Mouse (Mus musculus): ENCODE results near the gene Phkg2. TPM values are rescaled to one million over a fixed set of nuclear protein-coding genes. Genes with fewer than 3 reads are reported as not detected.

The Phkg2 gene
- polyA plus RNA-seq, 1 experiment from 2014 or later, result 60.5 TPM

DNA sequence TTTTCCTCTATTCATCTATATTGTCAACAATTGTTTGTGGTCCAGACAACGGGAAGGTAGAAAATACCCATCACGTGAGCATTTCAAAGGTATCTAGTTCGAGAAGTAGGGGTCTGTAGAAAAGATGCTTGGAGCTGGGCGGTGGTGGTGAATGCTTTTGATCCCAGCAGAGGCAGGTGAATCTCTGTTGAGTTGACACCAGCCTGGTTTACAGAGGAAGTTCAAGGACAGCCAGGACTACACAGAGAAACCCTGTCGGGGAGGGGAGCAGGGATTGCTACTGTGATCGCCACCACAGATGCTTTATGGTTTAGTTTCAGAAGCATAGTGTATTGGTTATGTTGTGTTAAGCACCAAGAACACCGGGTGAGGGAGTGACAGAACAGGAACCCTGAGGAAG is 975 bp downstream of the Phkg2 start:
- peak overlapping the region; percentile 76 for H3K4me2 ChIP-seq (ENCODE audit: low read depth, low read length, severe bottlenecking)
- ATAC-seq (replicated peaks; ENCODE audit: low FRiP score), result no peak
- WGBS, result 24% methylated on average over 7 of the region's 7 CpGs

DNA sequence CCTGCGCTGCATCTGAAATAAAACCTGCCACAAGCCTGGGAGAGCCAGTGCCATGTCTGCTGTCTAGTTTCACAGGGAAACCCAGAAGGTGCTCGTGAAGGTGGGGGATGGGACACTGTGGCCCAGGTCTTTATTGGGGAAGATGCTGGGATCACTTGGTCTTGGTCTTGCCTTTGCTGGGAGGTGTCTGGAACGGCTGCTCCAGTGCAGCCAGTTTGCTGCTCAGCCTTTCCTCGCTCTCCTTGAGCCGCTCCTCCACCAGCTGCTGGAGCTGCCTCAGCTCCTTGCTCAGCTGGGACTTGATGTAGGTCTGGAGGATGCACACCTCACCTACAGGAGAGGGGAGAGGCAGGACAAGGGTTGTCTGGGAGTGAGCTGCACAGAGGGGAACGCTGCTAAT is 10.1 kb downstream of the Phkg2 start:
- H3K4me3 ChIP-seq (ENCODE audit: low read depth, low read length), result no peak overlapping the region

More for the DNA sequence above, 975 bp downstream of the Phkg2 start:
- DNase-seq (ENCODE audit: low spot score), result no peak
- no peaks in the 10 kb centered on the region for H3K27me3 ChIP-seq (ENCODE audit: control insufficient read depth, insufficient read depth, low read length)
- peaks cover 9% of the 10 kb centered on the region for H3K4me1 ChIP-seq (replicated peaks; ENCODE audit: control insufficient read depth, insufficient read depth, low read length)
- H3K27ac ChIP-seq (ENCODE audit: low read depth, low read length), result no peak overlapping the region
- peak overlapping the region; percentile 56 for H3K4me3 ChIP-seq (ENCODE audit: low read depth, low read length)
- no peaks in the 10 kb centered on the region for H3K9me3 ChIP-seq (ENCODE audit: control insufficient read depth, low read length)
- peak overlapping the region; percentile 80 for H3K9ac ChIP-seq (ENCODE audit: low read length)
- peaks cover 3% of the 10 kb centered on the region; the same call in 1 of the 2 replicates for H3K36me3 ChIP-seq (ENCODE audit: control insufficient read depth, insufficient read depth, low read length)

DNA sequence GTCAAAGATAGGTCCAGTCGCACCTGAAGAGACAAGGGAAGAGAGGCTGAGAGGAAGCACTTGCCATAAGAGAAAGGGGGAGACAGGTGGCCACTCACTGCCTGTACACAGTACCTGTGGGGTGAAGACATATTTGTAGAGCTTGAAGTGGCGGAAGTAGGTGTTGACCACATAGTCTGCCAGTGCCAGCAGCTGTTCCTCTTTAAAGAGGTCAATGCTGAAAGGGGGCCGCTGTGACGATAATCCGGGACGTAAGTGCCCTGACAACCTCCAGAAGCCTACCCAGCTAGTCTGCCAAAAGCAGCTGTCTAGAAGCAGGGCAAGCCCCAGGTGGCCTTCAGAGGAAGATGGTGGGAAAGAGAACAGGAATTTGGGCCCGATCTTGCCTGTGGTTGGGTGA is 11.9 kb downstream of the Phkg2 start:
- H3K27me3 ChIP-seq (ENCODE audit: control insufficient read depth, insufficient read depth, low read length), result no peaks in the 10 kb centered on the region
- H3K27ac ChIP-seq (ENCODE audit: low read depth, low read length), result no peak overlapping the region
- peaks cover 8% of the 10 kb centered on the region for H3K4me1 ChIP-seq (replicated peaks; ENCODE audit: control insufficient read depth, insufficient read depth, low read length)
- no peak overlapping the region for H3K4me3 ChIP-seq (ENCODE audit: low read depth, low read length)
- no peaks in the 10 kb centered on the region for H3K9me3 ChIP-seq (ENCODE audit: control insufficient read depth, low read length)
- H3K36me3 ChIP-seq (ENCODE audit: control insufficient read depth, insufficient read depth, low read length), result peaks cover 5% of the 10 kb centered on the region; the same call in 1 of the 2 replicates
- 92% methylated on average over 7 of the region's 7 CpGs for WGBS
- ATAC-seq (replicated peaks; ENCODE audit: low FRiP score), result no peak
- no peak overlapping the region for H3K4me2 ChIP-seq (ENCODE audit: low read depth, low read length, severe bottlenecking)
- no peak overlapping the region for H3K9ac ChIP-seq (ENCODE audit: low read length)
- no peak for DNase-seq (ENCODE audit: low spot score)

More for the DNA sequence above, 10.1 kb downstream of the Phkg2 start:
- DNase-seq (ENCODE audit: low spot score), result peak; percentile 51
- no peak overlapping the region for H3K9ac ChIP-seq (ENCODE audit: low read length)
- H3K4me1 ChIP-seq (replicated peaks; ENCODE audit: control insufficient read depth, insufficient read depth, low read length), result peaks cover 5% of the 10 kb centered on the region
- no peaks in the 10 kb centered on the region for H3K9me3 ChIP-seq (ENCODE audit: control insufficient read depth, low read length)
- WGBS, result 94% methylated on average over 6 of the region's 6 CpGs
- no peak overlapping the region for H3K4me2 ChIP-seq (ENCODE audit: low read depth, low read length, severe bottlenecking)
- no peak overlapping the region for H3K27ac ChIP-seq (ENCODE audit: low read depth, low read length)
- no peaks in the 10 kb centered on the region for H3K27me3 ChIP-seq (ENCODE audit: control insufficient read depth, insufficient read depth, low read length)
- no peak for ATAC-seq (replicated peaks; ENCODE audit: low FRiP score)
- peaks cover 7% of the 10 kb centered on the region; the same call in 1 of the 2 replicates for H3K36me3 ChIP-seq (ENCODE audit: control insufficient read depth, insufficient read depth, low read length)

DNA sequence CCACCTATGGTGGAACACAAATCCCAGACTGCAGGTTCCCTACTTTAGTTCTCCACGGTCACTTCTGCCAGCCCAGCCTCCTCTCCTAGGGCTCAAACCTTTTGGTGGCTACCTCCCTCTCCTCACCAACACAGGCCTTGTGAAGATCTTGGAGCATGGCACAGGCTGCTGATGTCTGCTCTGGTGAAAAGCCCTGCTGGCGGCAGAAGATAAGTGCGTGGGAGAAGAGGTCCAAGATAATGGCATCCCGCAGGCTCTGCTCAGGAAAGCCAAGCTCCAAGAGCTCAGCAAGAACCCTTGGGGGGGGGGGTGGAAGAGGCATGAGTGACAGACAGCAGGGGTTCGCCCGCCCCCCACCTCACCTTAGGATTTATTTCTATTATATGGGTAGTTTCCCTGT is 13.0 kb downstream of the Phkg2 start:
- no peak overlapping the region for H3K9ac ChIP-seq (ENCODE audit: low read length)
- WGBS, result 93% methylated on average over 6 of the region's 6 CpGs
- no peak overlapping the region for H3K27ac ChIP-seq (ENCODE audit: low read depth, low read length)
- DNase-seq (ENCODE audit: low spot score), result peak; percentile 46
- peaks cover 5% of the 10 kb centered on the region; the same call in 1 of the 2 replicates for H3K36me3 ChIP-seq (ENCODE audit: control insufficient read depth, insufficient read depth, low read length)
- no peaks in the 10 kb centered on the region for H3K27me3 ChIP-seq (ENCODE audit: control insufficient read depth, insufficient read depth, low read length)
- no peak overlapping the region for H3K4me3 ChIP-seq (ENCODE audit: low read depth, low read length)
- H3K9me3 ChIP-seq (ENCODE audit: control insufficient read depth, low read length), result no peaks in the 10 kb centered on the region
- ATAC-seq (replicated peaks; ENCODE audit: low FRiP score), result no peak
- no peak overlapping the region for H3K4me2 ChIP-seq (ENCODE audit: low read depth, low read length, severe bottlenecking)
- H3K4me1 ChIP-seq (replicated peaks; ENCODE audit: control insufficient read depth, insufficient read depth, low read length), result peaks cover 8% of the 10 kb centered on the region

DNA sequence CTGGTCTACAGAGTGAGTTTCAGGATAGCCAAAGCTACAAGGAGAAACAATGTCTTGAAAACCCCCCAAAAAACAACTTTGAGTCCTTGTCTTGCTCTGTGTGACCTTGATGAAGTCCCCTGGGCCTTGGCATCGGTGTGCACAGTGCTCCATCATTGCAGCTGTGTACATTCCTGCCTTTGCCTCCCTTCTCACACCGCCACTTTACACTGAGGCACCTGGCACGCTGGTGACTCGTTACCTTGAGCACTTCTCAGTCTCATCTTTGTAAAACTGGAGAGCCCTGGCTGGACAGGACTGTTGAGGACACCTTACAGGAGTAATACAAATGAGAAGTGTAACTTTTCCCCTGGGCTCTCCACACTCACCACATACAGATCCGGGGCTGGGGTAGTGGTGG is 14.1 kb downstream of the Phkg2 start:
- peak overlapping the region; percentile 89 for H3K4me3 ChIP-seq (ENCODE audit: low read depth, low read length)
- DNase-seq (ENCODE audit: low spot score) (peak; percentile 51), ATAC-seq (replicated peaks; ENCODE audit: low FRiP score) (no peak)
- H3K27me3 ChIP-seq (ENCODE audit: control insufficient read depth, insufficient read depth, low read length), result no peaks in the 10 kb centered on the region
- H3K9ac ChIP-seq (ENCODE audit: low read length), result peak overlapping the region; percentile 31; the same call in 1 of the 2 replicates
- WGBS, result 69% methylated on average over 5 of the region's 5 CpGs
- H3K4me2 ChIP-seq (ENCODE audit: low read depth, low read length, severe bottlenecking), result peak overlapping the region; percentile 84
- H3K27ac ChIP-seq (ENCODE audit: low read depth, low read length), result no peak overlapping the region
- no peaks in the 10 kb centered on the region for H3K9me3 ChIP-seq (ENCODE audit: control insufficient read depth, low read length)
- H3K36me3 ChIP-seq (ENCODE audit: control insufficient read depth, insufficient read depth, low read length), result peaks cover 9% of the 10 kb centered on the region; the same call in 1 of the 2 replicates
- peaks cover 8% of the 10 kb centered on the region for H3K4me1 ChIP-seq (replicated peaks; ENCODE audit: control insufficient read depth, insufficient read depth, low read length)

DNA sequence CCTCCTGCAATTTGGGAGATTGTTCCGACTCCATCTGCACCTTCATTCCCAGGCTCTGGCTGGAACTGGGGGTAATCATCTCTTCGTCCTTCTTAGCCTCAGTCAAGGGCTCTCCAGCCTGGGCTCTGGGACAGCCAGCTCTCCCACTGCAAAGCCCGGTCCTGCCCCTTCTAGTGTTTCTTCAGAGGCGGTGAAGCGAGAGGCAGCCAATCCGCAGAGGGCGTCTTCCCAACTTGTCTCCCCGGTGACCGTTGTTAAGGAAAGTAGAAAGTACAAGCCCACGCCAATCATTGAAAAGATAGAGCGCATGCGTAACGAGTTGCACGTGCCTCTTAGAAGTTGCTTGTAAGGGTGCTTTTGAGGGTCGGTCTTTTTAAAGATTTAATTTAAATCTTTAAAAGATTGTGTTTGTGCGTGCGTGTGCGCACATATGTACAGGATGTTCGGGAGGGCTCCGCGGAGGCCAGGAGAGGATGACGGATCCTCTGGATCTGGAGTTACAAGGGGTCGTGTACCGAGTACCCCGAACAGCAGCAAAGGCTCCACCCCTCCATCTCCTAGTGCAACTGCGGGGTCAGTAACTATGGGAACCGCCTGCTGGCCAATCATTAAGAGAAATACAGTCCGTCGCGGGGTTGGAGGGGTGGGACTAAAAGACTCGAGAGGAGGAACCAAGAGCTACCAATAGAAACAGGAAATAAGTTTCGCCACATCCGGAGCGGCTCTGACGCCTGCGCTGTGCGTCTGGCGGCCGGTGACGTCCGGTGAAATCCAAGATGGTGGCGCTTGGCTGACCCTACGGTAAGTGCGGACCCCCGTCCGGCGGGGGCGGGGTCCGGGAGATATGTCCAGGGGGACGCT is 15.1 kb downstream of the Phkg2 start, which contains the start of the genes Ccdc189 and Rnf40:
TSS of gene Ccdc189 (minus strand) at position 585 of the 861 bp plus-strand sequence.
TSS of gene Rnf40 (plus strand) at position 757 of the 861 bp plus-strand sequence.
- peak within 1 kb of the TSS; percentile 89 for H3K4me3 ChIP-seq (ENCODE audit: low read depth, low read length)
- ATAC-seq (replicated peaks; ENCODE audit: low FRiP score) (peak; percentile 97), DNase-seq (ENCODE audit: low spot score) (peak; percentile 95)
- H3K4me2 ChIP-seq (ENCODE audit: low read depth, low read length, severe bottlenecking), result peak within 1 kb of the TSS; percentile 84
- H3K9ac ChIP-seq (ENCODE audit: low read length), result peak within 1 kb of the TSS; percentile 79
- H3K4me1 ChIP-seq (replicated peaks; ENCODE audit: control insufficient read depth, insufficient read depth, low read length), result peaks cover 8% of the 10 kb centered on the region
- H3K27me3 ChIP-seq (ENCODE audit: control insufficient read depth, insufficient read depth, low read length), result no peaks in the 10 kb centered on the region
- under 1% methylated on average over 50 of the region's 50 CpGs for WGBS
- H3K9me3 ChIP-seq (ENCODE audit: control insufficient read depth, low read length), result no peaks in the 10 kb centered on the region
- peak within 1 kb of the TSS; percentile 44; the same call in 1 of the 2 replicates for H3K27ac ChIP-seq (ENCODE audit: low read depth, low read length)
- H3K36me3 ChIP-seq (ENCODE audit: control insufficient read depth, insufficient read depth, low read length), result peaks cover 3% of the 10 kb centered on the region; the same call in 1 of the 2 replicates

DNA sequence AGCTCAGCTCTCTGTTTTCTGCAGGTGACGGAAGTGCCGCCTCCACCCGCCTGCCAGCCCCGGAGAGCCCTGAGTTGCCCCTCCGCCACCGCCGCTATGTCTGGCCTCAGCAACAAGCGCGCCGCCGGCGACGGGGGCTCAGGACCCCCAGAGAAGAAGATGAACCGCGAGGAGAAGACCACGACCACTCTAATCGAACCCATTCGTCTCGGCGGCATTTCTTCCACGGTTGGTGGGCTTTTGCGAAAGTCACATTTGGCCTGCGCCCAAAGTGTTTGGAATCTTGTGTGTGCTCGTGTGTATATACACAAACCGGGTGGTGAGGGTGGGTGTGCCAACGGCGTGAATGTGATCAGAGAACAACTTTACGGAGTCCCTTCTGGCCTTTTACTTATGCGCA is 15.8 kb downstream of the Phkg2 start:
- no peaks in the 10 kb centered on the region for H3K9me3 ChIP-seq (ENCODE audit: control insufficient read depth, low read length)
- DNase-seq (ENCODE audit: low spot score), result no peak
- H3K4me3 ChIP-seq (ENCODE audit: low read depth, low read length), result peak overlapping the region; percentile 89
- H3K9ac ChIP-seq (ENCODE audit: low read length), result peak overlapping the region; percentile 79
- no peak for ATAC-seq (replicated peaks; ENCODE audit: low FRiP score)
- WGBS, result 4% methylated on average over 29 of the region's 29 CpGs
- peak overlapping the region; percentile 84 for H3K4me2 ChIP-seq (ENCODE audit: low read depth, low read length, severe bottlenecking)
- H3K27ac ChIP-seq (ENCODE audit: low read depth, low read length), result no peak overlapping the region
- H3K4me1 ChIP-seq (replicated peaks; ENCODE audit: control insufficient read depth, insufficient read depth, low read length), result peaks cover 8% of the 10 kb centered on the region
- H3K36me3 ChIP-seq (ENCODE audit: control insufficient read depth, insufficient read depth, low read length), result peaks cover 3% of the 10 kb centered on the region; the same call in 1 of the 2 replicates
- H3K27me3 ChIP-seq (ENCODE audit: control insufficient read depth, insufficient read depth, low read length), result no peaks in the 10 kb centered on the region

DNA sequence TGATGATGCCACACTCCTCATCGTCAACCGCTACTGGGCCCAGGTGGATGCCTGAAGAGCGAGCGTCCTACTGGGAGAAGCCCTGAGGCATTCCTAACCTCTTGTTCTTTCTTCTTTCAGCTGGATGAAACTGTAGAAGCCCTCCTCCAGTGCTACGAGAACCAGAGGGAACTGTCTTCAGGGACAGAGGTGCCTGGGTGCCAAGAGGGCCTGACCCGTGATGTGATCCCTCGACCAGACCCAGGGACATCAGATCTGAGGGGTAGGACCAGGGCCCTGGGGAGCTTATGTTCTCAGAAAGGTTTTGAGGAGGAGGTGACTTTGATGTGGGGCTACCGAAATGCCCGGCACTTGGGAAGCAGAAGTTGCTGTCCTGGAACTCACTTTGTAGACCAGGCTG is 16.5 kb downstream of the Phkg2 start:
- 87% methylated on average over 9 of the region's 9 CpGs for WGBS
- peaks cover 8% of the 10 kb centered on the region for H3K4me1 ChIP-seq (replicated peaks; ENCODE audit: control insufficient read depth, insufficient read depth, low read length)
- H3K9me3 ChIP-seq (ENCODE audit: control insufficient read depth, low read length), result no peaks in the 10 kb centered on the region
- peaks cover 7% of the 10 kb centered on the region; the same call in 1 of the 2 replicates for H3K36me3 ChIP-seq (ENCODE audit: control insufficient read depth, insufficient read depth, low read length)
- ATAC-seq (replicated peaks; ENCODE audit: low FRiP score), result no peak
- H3K4me2 ChIP-seq (ENCODE audit: low read depth, low read length, severe bottlenecking), result no peak overlapping the region; the same call in 1 of the 2 replicates
- no peak overlapping the region for H3K27ac ChIP-seq (ENCODE audit: low read depth, low read length)
- DNase-seq (ENCODE audit: low spot score), result no peak
- peak overlapping the region; percentile 89; the same call in 1 of the 2 replicates for H3K4me3 ChIP-seq (ENCODE audit: low read depth, low read length)
- no peaks in the 10 kb centered on the region for H3K27me3 ChIP-seq (ENCODE audit: control insufficient read depth, insufficient read depth, low read length)
- H3K9ac ChIP-seq (ENCODE audit: low read length), result no peak overlapping the region; the same call in 1 of the 2 replicates
